Mouse (Mus musculus) bone marrow macrophage, adult 2 months (primary cell): ENCODE measurements around the gene Lima1.

Source experiments
- CTCF ChIP-seq: IDR thresholded peaks from 2 replicates; pipeline ENCODE4 v1.5.1; 2012; ENCODE audit warnings: low read depth, mild to moderate bottlenecking, low read length, moderate library complexity
- POLR2A ChIP-seq: IDR thresholded peaks from 2 replicates; pipeline ENCODE4 v1.6.1; 2012; ENCODE audit warnings: mild to moderate bottlenecking, low read depth, low read length, borderline replicate concordance

- TF ChIP-seq CTCF, result no peak
- no peak for TF ChIP-seq POLR2A
Observed at GRCm38 (mm10) chr15:99839910-99840309, 35.3 kb downstream of the Lima1 start.
